Mouse (Mus musculus) mature B cell (primary cell): ENCODE data around the gene Hs2st1.

ENCODE experiments used
- in situ Hi-C: fragments of 300-500 bp; cut with MboI; formaldehyde crosslinking; loops from 2 replicates; pipeline ENCODE4 v1.14.3; 2019

The Hs2st1 gene

DNA sequence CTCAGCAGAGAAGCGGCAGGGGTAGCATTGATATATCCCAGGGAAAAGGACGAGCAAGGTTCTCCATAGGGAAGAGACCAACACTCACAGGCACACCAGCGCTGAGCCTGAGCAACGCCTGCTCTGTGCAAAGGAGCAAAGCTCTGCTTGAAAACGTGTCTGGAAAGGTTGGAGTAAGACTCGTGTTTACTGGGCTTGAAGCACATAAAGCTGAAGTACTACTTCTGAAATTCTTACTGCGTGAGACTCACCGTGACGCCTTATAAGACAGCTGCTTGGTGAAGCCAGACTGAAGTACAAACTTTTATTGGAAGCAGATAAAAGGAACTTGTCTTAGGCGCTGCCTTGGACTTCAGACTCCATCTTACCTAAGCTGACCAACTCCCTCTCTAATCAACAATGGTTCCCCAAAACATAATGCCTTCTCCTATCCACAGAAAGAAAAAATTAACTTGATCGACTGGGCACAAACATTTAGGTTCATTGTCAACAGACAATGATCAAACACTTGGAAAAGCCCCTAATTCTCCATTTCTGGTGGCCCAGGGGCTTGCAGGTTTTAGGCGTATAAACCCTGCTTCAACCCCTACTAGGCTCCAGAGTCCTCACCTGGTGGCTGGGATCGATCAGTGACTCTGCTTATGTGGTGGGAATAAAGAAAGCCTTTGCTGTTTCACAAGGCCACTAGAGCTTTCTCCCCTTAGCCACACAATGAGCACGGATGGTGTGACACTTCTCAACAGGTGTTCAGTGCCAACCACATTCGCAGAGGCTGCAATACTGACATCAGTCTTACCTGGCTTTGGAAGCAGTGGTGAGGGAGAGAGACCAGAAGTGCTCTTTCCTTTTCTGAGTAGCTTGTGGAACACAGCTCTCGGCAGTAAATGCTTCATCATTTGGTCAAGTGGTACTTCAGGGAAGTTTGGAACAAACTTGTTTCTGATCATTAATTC is 56.5 kb downstream of the Hs2st1 start:
- in situ Hi-C loops: no loop called here

DNA sequence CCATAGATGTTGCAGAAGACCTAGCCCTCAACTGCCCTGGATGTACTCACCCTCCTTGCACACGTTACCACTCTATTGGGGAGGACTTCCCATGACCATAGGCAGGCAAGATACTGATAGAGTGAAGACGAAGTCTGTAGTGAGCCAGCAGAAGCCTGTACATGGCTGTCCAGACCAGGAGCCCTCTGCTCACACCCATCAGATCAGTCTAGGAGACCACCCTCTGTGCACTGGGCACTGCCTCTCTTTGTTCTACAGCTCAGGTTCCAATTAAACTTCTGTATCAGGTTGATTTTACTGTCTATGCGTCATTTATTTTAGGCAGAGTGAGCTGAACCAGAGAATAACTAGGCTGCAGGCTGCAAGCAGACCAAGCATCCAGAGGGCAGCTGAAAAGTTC is 59.3 kb downstream of the Hs2st1 start:
- in situ Hi-C loops: no loop called here

DNA sequence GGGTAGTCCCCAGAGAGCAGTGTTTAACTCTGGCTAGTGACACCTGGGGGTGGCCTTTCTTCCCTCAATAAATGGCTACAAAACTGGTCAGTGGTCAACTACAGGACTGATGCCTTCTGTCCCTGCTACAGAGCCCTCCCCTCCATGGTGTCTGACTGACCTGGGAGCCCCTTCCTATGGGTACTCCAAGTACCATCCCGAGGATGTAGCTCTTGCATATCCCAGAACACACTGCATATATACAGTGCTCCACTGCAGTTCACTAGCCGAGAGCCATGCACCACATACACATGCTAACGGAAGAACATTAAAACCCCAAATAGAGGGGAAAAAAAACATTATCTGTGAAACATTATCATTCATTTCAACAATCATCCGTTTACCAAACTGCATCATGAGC is 61.6 kb downstream of the Hs2st1 start:
- in situ Hi-C loops: no loop called here

DNA sequence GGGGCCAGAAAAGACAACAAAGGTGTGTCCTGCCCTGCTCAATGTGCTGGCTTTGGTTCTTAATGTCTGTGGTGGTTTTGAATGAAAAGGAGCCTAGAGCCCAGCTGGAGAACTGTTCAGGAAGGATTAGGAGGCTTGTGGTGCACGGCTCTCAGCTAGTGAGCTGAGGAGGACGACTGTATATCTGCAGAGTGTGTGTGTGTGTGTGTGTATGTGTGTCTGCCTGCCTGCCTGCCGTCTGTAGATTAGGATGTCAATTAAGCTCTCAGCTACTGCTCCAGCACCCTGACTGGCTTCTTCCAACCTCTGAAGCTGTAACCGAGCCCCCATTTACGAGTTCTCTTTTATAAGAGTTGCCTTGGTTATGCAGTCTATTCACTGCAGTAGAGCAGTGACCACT is 62.1 kb downstream of the Hs2st1 start:
- in situ Hi-C loops: no loop called here

DNA sequence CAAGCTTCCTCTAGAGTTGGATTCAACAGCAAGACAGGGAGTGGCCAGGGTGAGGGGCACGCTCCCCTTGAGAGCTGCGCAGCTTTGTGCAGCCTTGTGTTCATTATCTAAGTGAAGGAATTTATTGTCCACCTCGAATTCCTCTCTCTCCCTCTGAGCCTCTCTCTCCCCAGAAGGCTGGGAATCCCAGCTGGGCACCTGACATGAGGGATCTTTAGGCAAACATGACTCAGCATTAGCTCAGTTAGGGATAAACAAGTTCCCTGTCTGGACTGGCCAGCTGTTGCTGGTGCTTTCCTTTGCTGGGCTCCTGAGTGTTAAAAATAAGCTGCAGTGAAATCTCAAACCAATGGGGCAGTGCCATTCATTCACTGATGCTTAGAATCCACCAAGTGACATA is 63.8 kb downstream of the Hs2st1 start:
- in situ Hi-C loops: no loop called here

DNA sequence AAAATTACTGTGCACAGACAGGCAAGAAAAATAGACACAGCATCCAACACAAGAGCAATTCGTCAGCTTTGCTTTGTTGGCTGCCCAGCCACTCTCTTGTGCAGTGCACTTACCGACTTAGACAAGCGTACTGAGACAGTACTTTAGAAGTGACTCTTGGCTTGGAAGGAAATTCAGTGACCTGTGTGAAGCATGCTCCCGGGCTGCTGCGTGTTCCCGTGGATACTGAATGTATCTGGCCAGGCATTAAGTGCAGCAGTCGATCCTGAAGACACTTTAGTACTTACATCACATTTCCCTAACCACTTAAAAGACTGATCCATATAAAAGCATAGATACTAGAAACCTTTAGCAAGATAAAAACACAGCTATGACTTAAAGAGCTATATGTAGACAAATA is 68.1 kb downstream of the Hs2st1 start:
- in situ Hi-C loops: no loop called here

DNA sequence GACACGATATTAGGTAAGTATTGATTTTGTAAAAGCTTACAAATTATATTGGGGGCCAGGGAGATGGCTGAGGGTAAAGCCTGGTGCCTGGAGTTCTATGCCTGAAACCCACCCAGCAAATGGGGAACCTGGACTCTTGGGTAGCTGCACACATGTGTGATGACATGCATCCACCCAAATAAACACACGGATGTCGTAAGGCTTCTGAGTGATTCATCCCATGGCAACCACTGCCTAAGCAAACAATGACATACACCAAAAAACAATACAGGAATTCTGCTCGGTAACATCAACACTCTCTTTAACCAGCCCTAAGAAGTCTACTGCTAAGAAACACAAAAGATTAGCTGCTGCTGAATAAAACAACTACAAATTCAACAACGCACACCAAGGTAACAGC is 73.2 kb downstream of the Hs2st1 start:
- in situ Hi-C loops: no loop called here

DNA sequence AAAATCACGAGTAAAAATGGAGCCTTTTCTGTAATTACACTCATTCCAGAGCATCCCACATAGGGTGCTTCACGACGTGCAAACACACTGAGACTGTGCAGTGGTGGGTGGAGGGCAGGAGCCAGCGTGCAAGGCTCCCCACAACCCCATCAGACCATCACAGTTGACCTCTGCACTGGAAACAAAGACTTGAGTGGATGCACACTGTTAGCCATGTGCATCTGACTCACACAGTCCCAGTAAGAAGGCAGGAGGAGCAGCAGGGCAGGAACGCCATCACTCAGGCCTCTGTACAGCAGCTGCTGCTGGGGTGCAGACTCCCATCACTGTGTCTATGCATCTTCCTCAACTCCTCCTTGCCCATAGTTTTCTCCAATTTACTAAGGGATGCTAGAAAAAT is 75.1 kb downstream of the Hs2st1 start:
- in situ Hi-C loops: no loop called here

DNA sequence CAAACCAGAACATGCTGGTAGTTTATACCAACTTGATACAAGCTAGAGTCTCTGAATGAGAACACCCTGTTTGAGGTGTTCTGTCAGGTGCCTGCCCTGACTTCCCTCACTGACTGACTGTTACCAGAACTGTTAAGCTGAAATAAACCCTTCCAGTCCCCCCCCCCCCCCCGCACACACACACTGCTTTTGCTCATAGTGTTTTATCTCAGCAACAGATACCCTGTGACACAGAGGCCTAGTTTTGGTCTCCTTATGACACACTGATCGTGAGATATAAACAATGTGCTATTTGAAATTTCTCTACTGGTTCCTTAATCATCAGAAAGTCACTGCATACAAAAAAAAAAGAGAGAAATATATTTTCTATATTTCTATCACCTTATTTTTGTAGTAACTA is 81.2 kb downstream of the Hs2st1 start:
- in situ Hi-C loops: no loop called here

DNA sequence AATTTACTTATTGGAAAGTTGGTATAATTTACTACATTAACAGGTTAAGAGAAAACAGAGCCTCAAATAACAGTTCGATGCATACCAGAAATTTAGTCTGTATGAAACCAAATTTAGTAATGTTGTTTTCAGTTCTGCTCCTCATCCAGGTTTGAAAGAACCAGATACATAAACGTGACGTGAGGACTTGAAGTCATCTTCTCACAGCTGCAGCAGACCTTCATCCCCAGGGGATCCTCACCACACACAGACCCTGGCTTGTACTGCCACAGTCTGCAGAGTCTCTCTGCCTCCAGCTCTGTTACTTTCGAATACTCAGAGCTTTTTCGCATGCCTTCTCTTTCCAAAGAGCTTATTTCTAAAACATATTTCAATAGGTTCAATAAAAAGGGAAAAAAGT is 89.4 kb downstream of the Hs2st1 start:
- in situ Hi-C loops: no loop called here

DNA sequence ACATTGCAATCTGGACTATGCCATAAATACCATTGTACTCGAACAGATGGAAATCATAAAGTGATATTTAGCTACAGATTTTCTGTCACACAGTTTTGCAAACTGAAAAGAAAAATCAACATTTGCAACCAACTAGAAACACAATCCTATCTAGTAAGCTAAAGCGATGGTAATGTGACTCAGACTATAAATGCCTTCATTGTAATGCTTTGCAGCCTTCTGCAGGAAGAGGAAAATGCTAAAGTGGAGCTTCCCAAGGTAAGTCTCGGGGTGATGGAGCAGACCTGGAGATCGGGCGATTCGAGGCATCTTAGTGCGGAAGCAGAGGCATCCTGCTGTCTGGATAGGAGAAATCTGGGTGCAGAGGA is 91.6 kb downstream of the Hs2st1 start:
- in situ Hi-C loops: no loop called here

DNA sequence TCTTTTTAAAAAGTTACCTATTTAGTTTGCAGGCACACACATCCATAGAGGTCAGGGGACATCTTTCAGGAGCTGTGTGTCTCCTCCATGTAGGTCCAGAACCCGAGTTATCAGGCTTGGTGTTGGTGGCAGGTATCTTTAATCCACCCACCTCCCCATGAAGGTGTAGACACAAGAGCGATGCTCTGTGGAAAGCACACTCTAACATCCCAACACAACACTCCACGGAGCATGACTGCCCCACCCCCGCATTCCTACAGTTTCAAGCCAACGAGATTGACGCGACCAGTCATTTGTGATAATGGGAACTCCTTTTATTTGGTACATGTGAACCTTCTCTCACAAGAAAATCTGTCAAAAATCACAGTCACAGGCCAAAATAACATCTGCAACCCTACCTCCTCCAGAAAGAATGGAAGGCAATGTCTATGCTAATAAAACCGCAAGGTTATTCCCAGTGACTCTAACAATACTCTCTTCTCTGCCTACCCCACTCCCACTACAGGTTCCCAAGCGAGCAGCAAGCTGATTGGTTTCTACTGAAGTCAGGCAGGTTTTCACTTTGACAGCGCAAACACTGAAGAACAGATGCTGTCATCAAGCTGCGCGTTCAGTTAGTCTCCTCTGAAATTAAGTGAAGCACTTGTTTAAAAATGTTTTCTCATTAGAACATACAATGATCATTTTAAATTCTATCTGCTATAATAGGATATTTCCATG is 92.1 kb downstream of the Hs2st1 start:
- in situ Hi-C loops: no loop called here

DNA sequence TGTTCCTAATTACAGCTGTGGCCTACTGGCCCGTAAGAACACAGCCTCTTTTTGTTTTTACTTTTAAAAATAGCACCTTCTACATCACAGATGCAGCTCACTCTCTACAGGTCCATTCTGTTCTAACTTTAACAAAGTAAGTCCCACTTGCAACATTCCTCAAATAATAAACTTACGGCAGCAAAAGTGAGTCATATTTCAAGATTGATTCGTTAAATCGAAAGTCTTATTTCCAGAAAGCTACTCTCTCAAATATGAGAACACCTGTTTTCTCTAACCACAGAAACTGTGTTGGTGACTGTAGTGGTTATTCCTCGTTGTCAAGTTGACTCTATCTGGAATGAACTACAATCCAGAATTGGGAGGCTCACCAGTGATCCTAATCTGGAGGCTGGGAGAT is 94.1 kb downstream of the Hs2st1 start:
- in situ Hi-C loops: no loop called here

DNA sequence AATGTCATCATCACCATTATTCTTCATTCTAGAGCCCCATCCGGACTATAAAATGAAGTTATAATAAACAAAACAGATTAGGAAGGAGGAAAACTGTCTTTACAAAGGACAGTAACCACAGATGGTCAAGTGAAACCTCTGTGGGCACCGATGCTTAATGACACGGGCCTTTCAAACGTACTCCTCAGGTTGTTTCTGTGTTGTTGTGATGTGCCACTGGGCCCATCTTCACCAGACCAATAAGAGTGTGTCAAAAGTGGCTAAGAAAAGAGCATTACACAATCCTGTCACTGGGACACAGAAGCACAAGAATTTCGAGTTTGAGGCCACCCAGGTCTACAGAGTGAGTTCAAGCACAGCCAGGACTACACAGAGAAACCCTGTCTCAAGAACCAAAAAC is 95.3 kb downstream of the Hs2st1 start:
- in situ Hi-C loops: no loop called here

DNA sequence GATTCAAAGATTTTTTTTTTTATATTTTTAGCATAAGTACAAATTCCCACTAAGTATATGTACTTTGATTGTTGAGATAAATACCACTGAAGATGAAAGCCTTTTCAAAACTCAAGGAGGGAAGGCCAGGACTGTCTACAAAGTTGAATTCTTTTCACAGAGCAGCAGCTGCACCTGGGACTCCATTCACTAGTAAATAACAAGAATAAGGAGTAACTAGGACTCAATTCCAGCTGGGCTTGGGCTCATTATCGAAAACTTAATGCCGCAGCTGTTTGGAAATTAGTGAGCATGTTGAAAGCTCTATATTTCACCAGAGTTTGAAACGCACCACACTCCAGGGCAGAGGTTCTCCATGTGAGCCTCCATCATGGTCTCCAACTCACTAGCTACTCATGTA is 98.0 kb downstream of the Hs2st1 start:
- in situ Hi-C loops: no loop called here

DNA sequence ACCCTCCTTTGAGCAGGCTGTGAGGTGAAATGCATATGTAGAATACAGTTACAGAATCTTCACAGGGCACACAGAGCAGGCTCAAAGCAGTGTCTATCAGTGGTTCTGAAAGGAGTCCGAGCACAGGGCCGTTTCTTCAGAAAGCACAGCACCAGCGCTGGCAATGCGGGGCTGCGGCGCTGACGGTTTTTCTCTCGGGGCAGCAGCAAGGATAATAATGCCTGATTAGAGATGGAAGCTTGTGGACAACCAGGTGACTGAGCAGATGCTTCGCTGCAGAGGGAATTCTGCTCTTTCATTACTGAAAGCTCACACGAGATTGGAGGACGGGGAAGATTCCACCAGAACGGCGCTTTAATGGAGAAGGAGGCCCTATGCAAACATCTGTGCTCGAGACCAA is 99.1 kb downstream of the Hs2st1 start:
- in situ Hi-C loops: no loop called here

DNA sequence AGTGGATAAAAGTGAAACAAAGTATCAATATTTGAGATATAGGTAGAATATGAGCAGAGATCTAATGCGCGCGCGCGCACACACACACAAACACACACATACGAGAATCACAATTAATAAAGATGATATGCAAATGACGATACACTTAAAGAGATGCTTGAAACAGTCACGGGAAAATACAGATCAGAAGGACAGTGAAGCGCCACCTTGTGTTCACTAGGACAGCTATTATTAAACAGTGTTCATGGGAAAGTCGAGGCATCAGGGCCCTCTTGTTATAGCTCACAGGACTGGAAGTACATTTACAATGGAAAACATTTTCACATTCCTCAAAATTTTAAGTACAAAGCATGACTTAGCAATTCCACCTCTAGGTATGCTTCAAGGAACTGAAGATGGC is 102.5 kb downstream of the Hs2st1 start:
- in situ Hi-C loops: no loop called here

DNA sequence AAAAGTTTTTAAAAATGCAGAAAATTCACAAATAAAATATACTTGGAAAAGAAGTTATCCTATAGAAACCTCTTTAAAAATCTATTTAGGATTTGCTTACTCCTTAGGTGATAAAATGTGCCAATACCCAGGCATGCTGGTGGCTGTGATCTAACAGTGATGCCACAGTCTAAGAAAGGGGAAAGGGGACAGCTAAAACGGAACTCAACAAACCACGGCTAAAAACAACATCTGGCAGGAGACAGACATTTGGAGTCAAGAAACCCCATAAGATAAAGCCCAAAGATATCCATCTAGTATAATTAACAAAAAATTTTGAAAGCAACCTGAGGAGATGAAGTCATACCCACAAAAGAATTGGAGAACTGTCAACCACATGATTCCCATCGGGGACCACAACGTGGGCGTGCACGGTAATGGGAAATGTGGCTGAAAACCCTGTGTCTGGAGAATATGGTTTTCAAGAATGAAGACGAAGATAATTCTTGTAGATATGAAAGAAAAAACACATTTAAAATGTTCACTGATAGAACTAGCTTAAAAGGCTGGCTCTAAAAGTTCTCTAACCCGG is 103.8 kb downstream of the Hs2st1 start:
- in situ Hi-C loops: no loop called here

DNA sequence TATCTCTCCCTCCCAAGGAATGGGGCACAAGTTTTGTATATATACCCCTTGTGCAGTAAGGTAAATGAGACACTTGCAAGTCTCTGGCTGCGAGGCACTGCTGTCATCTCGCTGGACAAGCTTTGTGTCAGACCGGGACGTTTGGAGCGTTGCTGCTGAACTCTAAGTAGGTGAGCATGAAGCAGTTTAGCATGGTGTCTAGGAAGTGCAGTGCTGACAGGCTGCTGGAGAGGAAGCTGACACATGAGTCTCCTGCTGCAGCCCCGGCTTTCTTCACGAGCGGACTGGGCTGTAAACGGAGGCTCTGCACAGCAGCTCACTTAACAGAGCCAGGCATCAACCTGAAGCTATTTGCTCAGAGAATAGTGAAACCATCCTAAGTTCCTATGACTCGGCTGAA is 107.3 kb downstream of the Hs2st1 start:
- in situ Hi-C loops: no loop called here

DNA sequence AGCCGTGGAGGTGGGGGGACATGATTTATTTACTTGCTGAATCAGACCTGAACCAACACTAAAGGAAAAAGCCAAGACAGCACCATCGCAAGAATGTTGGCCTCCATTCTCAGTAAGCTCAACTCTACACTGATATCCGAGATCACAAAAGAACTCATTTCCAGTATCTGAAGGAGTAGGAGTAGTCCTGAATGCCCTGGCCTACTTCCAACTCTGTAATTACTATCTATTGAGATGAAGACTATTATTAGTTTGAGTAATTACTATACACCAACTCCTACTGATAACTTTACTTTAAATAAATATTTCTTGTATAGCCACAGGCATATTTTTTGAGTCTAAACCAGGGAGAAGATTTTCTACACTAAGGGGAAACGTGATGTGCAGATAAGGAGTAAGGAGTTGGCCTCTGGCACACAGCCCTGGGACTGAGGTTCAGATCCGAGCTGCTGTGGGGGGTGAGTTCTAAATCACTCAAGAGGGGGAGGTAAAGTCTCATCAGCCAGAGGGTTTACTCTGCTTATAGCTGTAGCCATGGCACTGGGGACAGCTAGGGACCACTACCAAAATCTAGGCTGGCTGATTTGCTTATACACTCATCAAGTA is 109.7 kb downstream of the Hs2st1 start:
- in situ Hi-C loops: no loop called here

DNA sequence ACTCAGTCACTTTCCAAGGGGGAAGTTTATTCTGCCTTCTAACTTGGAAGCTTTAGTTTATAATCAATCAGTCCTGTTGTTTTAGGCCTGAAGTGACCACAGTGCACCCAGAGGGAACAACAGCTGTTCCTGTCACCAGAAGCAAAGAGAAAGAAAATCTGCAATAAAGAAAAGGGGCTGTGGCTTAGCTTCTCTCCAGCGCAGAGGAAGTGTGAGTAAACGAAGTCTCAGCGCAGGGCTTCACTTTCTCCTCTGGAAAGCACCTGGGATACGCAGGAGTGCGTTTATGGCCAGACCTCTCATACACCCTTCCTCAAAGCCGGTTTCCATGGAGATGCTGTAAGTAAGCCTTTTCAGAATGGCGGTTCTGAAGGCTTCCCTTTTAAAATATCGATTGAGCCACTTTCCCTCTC is 110.7 kb downstream of the Hs2st1 start:
- in situ Hi-C loops: loop anchor here (10.0 kb wide), 1 partner anchor 156 kb away; no protein-coding TSS in a partner anchor

DNA sequence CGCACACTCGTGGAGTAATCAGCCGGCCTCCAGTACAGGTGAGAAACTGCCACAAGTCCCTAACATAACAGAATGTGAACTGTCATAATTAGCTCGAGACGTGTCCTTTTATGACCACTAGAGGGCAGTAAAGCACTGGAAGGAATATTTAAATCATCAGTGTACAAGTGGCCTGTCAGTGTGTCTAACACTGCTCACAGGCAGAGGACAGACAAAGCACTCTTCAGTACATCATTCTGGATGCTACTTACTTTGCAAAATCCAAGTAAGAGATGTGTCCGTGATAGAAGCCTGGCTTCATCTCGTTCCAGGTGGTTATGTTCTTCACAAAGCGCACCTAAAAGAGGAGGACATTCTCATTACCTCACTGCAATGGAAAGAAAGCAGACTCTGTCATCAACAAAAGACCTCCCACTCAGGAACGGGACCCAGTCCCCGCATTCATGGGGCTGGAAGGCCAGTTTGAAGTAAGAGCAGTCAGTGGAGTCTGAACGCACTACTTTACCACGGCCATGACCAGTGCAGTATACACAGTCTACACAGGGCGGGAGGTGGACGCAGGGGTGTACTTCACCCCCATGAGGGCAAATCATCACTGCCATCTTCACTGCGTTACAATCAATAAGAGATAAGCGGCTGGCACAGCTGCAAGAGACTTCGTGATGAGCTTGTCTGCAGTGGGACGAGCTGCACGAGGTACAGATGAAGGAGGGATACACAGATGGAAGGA is 116.1 kb downstream of the Hs2st1 start:
- in situ Hi-C loops: loop anchor here (10.0 kb wide), 1 partner anchor 161 kb away; no protein-coding TSS in a partner anchor
